ENCODE assay signal across 8 mouse cellular contexts in genomic region chr6:128798772-128799143, GRCm38 (mm10). TPM values are rescaled to one million over a fixed set of nuclear protein-coding genes. Genes with fewer than 3 reads are reported as not detected.
DNase-seq lines count a peak whose midpoint lies in the region; ATAC-seq and TF ChIP-seq lines count a peak whose summit lies in the region.
"Not testable (repeated sequence)": the region's sequence is repeated elsewhere in the genome, so short reads cannot be mapped to it uniquely, and the experiment has no call there.

No protein-coding gene starts in this region.

- H3K9me3 ChIP-seq in embryonic facial prominence, embryonic 15.5 days (replicated peaks); limb, embryonic 12.5 days; midbrain, embryonic 13.5 days: not testable (repeated sequence)

- H3K4me3 ChIP-seq in embryonic facial prominence, embryonic 15.5 days (replicated peaks) = peak overlapping the region; percentile 66
- H3K4me3 ChIP-seq in limb, embryonic 12.5 days (replicated peaks) = peak overlapping the region; percentile 59
- H3K4me3 ChIP-seq in midbrain, embryonic 13.5 days (replicated peaks) = peak overlapping the region; percentile 62
- H3K4me3 ChIP-seq in small intestine, adult 2 months (ENCODE audit: low read depth, low read length) = peak overlapping the region; percentile 74

- H3K27ac ChIP-seq in embryonic facial prominence, embryonic 15.5 days (replicated peaks) = peak overlapping the region; percentile 92
- peak overlapping the region; percentile 83 for H3K27ac ChIP-seq in limb, embryonic 12.5 days
- H3K27ac ChIP-seq in midbrain, embryonic 13.5 days = peak overlapping the region; percentile 84
- peak overlapping the region; percentile 80 for H3K27ac ChIP-seq in small intestine, adult 2 months (ENCODE audit: insufficient read depth, low read depth, low read length)

- not testable (repeated sequence) for TF ChIP-seq POLR2A in small intestine, adult 2 months (IDR thresholded peaks at IDR 0.05; ENCODE audit: low read depth, low read length)

- WGBS in embryonic facial prominence, embryonic 15.5 days = under 1% methylated on average over 20 of the region's 20 CpGs
- WGBS in limb, embryonic 12.5 days = under 1% methylated on average over 20 of the region's 20 CpGs
- WGBS in midbrain, embryonic 13.5 days = 0% methylated on average over 20 of the region's 20 CpGs
- WGBS in small intestine, adult 2 months = under 1% methylated on average over 20 of the region's 20 CpGs

- H3K9ac ChIP-seq in embryonic facial prominence, embryonic 15.5 days = peak overlapping the region; percentile 57
- peak overlapping the region; percentile 57 for H3K9ac ChIP-seq in limb, embryonic 12.5 days (replicated peaks)
- peak overlapping the region; percentile 71 for H3K9ac ChIP-seq in midbrain, embryonic 13.5 days (replicated peaks)

- not testable (repeated sequence) for H3K36me3 ChIP-seq in embryonic facial prominence, embryonic 15.5 days; limb, embryonic 12.5 days; midbrain, embryonic 13.5 days; small intestine, adult 2 months (ENCODE audit: control insufficient read depth, insufficient read depth, low read length)

- not testable (repeated sequence) for TF ChIP-seq CTCF in small intestine, adult 2 months (IDR thresholded peaks at IDR 0.05; ENCODE audit: extremely low read depth, insufficient read length, insufficient replicate concordance, low read depth, low read length)

- H3K4me1 ChIP-seq in embryonic facial prominence, embryonic 15.5 days = peaks cover 17% of the 10 kb centered on the region
- H3K4me1 ChIP-seq in limb, embryonic 12.5 days (replicated peaks); small intestine, adult 2 months (ENCODE audit: control insufficient read depth, insufficient read depth, insufficient read length, low read length): not testable (repeated sequence)
- peaks cover 10% of the 10 kb centered on the region for H3K4me1 ChIP-seq in midbrain, embryonic 13.5 days (replicated peaks)

- peak overlapping the region; percentile 59 for H3K4me2 ChIP-seq in embryonic facial prominence, embryonic 15.5 days (replicated peaks)
- H3K4me2 ChIP-seq in limb, embryonic 12.5 days = peak overlapping the region; percentile 63
- H3K4me2 ChIP-seq in midbrain, embryonic 13.5 days (replicated peaks) = peak overlapping the region; percentile 56

- not testable (repeated sequence) for H3K27me3 ChIP-seq in embryonic facial prominence, embryonic 15.5 days; limb, embryonic 12.5 days; midbrain, embryonic 13.5 days; small intestine, adult 2 months (ENCODE audit: control insufficient read depth, insufficient read depth, low read length)

- peak; percentile 77 for DNase-seq in 3134 (ENCODE audit: extremely low read depth, insufficient read length, low spot score)
- DNase-seq in adrenal gland, postnatal 36 days = peak; percentile 70 to 78
- peak; percentile 73 for DNase-seq in heart, adult 8-10 months (ENCODE audit: low spot score)
- DNase-seq in kidney, adult 9 months = peak; percentile 84

- peak; percentile 62; the same call in 1 of the 2 replicates for ATAC-seq in embryonic facial prominence, embryonic 15.5 days (ENCODE audit: insufficient number of reproducible peaks, low FRiP score, low TSS enrichment, low read depth)
- ATAC-seq in limb, embryonic 12.5 days (ENCODE audit: insufficient number of reproducible peaks, insufficient read depth, low FRiP score, low TSS enrichment, low read depth) = 0 out of 2 replicates have a peak, but pooled peaks have one; percentile 22
- ATAC-seq in midbrain, embryonic 13.5 days = peak; percentile 28

RNA-seq across cellular contexts. Expression of gene Klrb1c, which starts 9.7 kb away (rescaled TPM):
- total RNA-seq in adrenal gland, postnatal 36 days (2021) = under 1 TPM; 0.16 to 0.20 TPM
- 0.05 and 0.11 TPM in 2 replicates for polyA plus RNA-seq in embryonic facial prominence, embryonic 15.5 days (2015; fragmentation: Nextera tagmentation; extraction: Ambion mirVana)
- total RNA-seq in heart, adult 8-10 months (2022) = under 1 TPM in 3 of 4 experiments, not detected in 1; 0.14 to 0.32 (median 0.31) TPM
- polyA plus RNA-seq in limb, embryonic 12.5 days (2016; fragmentation: Nextera tagmentation; extraction: Ambion mirVana) = not detected in 2 replicates
- not detected in 2 replicates for polyA plus RNA-seq in midbrain, embryonic 13.5 days (2015; fragmentation: Nextera tagmentation; extraction: Ambion mirVana)
- polyA plus RNA-seq in small intestine, adult 2 months (2012; rRNA removed) = not detected in 2 replicates

RNA-seq across cellular contexts. Expression of gene Gm44511, which starts 27.4 kb away (rescaled TPM):
- total RNA-seq in adrenal gland, postnatal 36 days (2021) = not detected
- polyA plus RNA-seq in embryonic facial prominence, embryonic 15.5 days (2015; fragmentation: Nextera tagmentation; extraction: Ambion mirVana) = not detected in 2 replicates
- total RNA-seq in heart, adult 8-10 months (2022) = not detected
- not detected in 2 replicates for polyA plus RNA-seq in limb, embryonic 12.5 days (2016; fragmentation: Nextera tagmentation; extraction: Ambion mirVana)
- polyA plus RNA-seq in midbrain, embryonic 13.5 days (2015; fragmentation: Nextera tagmentation; extraction: Ambion mirVana) = not detected in 2 replicates
- 0.46 TPM in 1 of 2 replicates, not detected in the other for polyA plus RNA-seq in small intestine, adult 2 months (2012; rRNA removed)

RNA-seq across cellular contexts. Expression of gene Klrb1b, which starts 27.4 kb away (rescaled TPM):
- under 1 TPM in 1 of 2 experiments, not detected in 1; 0.23 TPM for total RNA-seq in adrenal gland, postnatal 36 days (2021)
- polyA plus RNA-seq in embryonic facial prominence, embryonic 15.5 days (2015; fragmentation: Nextera tagmentation; extraction: Ambion mirVana) = 0.34 TPM in 1 of 2 replicates, not detected in the other
- total RNA-seq in heart, adult 8-10 months (2022) = not detected
- polyA plus RNA-seq in limb, embryonic 12.5 days (2016; fragmentation: Nextera tagmentation; extraction: Ambion mirVana) = not detected in 2 replicates
- polyA plus RNA-seq in midbrain, embryonic 13.5 days (2015; fragmentation: Nextera tagmentation; extraction: Ambion mirVana) = not detected in 2 replicates
- polyA plus RNA-seq in small intestine, adult 2 months (2012; rRNA removed) = 0.25 TPM in 1 of 2 replicates, not detected in the other

Comparison
In these comparisons a context has a peak if more than half of its experiments do, and no peak if none do; other contexts are left out.
1. Peak in every context shown above with its lines: DNase-seq, ATAC-seq, H3K4me3 ChIP-seq and H3K27ac ChIP-seq.